Mouse (Mus musculus): ENCODE data around the gene Cpm. TPM values are rescaled to one million over a fixed set of nuclear protein-coding genes. Genes with fewer than 3 reads are reported as not detected.
"Not testable (repeated sequence)": the region's sequence is repeated elsewhere in the genome, so short reads cannot be mapped to it uniquely, and the experiment has no call there.

Cpm gene
- polyA plus RNA-seq, 1 experiment = 0.07 TPM

- Histone ChIP-seq H3K27me3 (ENCODE audit: control insufficient read depth, insufficient read depth, insufficient read length) (peaks cover 19% of the 10 kb centered on the region), H3K4me2 (ENCODE audit: low read depth) (no peak overlapping the region), H3K79me2 (ENCODE audit: control insufficient read depth, insufficient read depth) (no peaks in the 10 kb centered on the region), H3K4me3 (no peak overlapping the region), H3K36me3 (ENCODE audit: control insufficient read depth, insufficient read depth) (no peaks in the 10 kb centered on the region), H3ac (ENCODE audit: control insufficient read depth, insufficient read length) (no peak overlapping the region)
- TF ChIP-seq POLR2AphosphoS2 (IDR thresholded peaks at IDR 0.05; ENCODE audit: insufficient read length, low read depth) (no peak), MYOG (IDR thresholded peaks at IDR 0.05; ENCODE audit: control insufficient read depth in 1 of 3, insufficient read depth in 1 of 3, insufficient read length in 2 of 3, low read depth in 2 of 3) (no peak), USF1 (IDR thresholded peaks at IDR 0.05; ENCODE audit: low read depth) (no peak), REST (IDR thresholded peaks at IDR 0.05; ENCODE audit: insufficient read depth, insufficient read length) (no peak), TCF3 (IDR thresholded peaks at IDR 0.05; ENCODE audit: insufficient read length, low read depth) (no peak), MAX (IDR thresholded peaks at IDR 0.05; ENCODE audit: low read depth) (no peak), E2F4 (IDR thresholded peaks at IDR 0.05; ENCODE audit: insufficient read depth) (no peak), POLR2A (IDR thresholded peaks at IDR 0.05; ENCODE audit: insufficient read length, low read depth) (no peak), MYOD1 (IDR thresholded peaks at IDR 0.05; ENCODE audit: control insufficient read depth in 1 of 3, insufficient read length in 2 of 3, low read depth in 2 of 3) (no peak), TCF12 (IDR thresholded peaks at IDR 0.05; ENCODE audit: insufficient read depth, poor library complexity, severe bottlenecking) (no peak), SRF (IDR thresholded peaks at IDR 0.05; ENCODE audit: control insufficient read depth, insufficient read length, low read depth) (no peak), CEBPB (IDR thresholded peaks at IDR 0.05; ENCODE audit: insufficient read depth, poor library complexity, severe bottlenecking) (no peak)
These were observed 33.7 kb upstream of the Cpm start for GRCm38 (mm10) chr10:117595442-117596164.

DNA sequence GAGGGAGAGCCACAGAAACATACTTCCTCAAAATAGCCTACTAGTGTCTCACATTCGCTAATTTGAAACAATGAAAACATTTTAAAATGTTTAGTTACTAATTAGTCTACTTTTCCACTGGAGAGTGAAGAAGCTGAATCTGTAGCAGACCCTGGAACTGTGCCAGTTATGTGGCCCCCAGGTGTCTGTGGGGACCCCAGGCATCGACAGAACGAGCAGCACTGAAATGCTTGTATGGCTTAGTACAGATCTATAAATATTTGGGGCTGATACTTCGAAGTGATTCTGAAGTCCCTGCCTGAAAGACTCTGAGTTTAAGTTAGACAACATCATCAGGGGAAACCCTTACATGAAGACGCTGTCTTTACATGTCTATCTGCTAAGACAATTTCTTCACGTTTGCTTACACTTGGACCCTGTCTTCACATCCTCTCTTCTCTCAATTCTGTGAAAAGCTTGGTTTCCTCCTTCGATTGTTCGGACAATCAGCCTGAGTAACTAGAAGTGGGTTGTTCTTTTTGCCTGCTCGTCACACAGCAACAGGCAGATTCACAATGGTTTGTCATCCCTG, 33.0 kb upstream of the Cpm start:
- TF ChIP-seq MYOG (IDR thresholded peaks at IDR 0.05; ENCODE audit: control insufficient read depth in 1 of 3, insufficient read depth in 1 of 3, insufficient read length in 2 of 3, low read depth in 2 of 3) (no peak), CEBPB (IDR thresholded peaks at IDR 0.05; ENCODE audit: insufficient read depth, poor library complexity, severe bottlenecking) (no peak), POLR2A (IDR thresholded peaks at IDR 0.05; ENCODE audit: insufficient read length, low read depth) (no peak), E2F4 (IDR thresholded peaks at IDR 0.05; ENCODE audit: insufficient read depth) (no peak), SRF (IDR thresholded peaks at IDR 0.05; ENCODE audit: control insufficient read depth, insufficient read length, low read depth) (no peak), MAX (IDR thresholded peaks at IDR 0.05; ENCODE audit: low read depth) (no peak)
- Histone ChIP-seq H3K27me3 (ENCODE audit: control insufficient read depth, insufficient read depth, insufficient read length) (peaks cover 19% of the 10 kb centered on the region), H3ac (ENCODE audit: control insufficient read depth, insufficient read length) (no peak overlapping the region)

DNA sequence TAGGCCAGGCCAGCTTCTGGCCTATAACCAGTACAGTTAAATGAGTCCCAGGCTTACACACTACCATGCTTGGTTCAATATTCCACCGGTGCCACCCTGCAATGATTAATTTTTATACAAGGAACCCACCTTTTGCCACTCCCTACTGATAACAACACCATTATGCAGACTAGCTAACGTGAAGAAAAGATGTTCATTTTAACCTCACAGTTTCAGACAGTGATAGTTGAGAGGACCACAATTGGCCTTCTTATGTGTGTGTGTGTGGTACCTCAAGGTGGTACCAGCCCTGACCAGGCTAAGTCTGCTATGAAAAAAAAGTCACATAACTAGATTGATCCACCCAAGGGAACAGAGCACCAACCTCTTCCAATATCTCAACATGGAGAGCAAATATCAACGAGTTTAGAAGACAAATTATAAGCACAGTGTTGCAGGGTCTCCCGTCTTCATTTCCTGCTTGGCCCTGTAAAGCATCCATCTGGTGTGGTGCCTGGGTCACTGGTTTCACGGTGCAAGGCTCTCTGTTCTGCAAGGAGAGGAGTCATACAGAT, 32.5 kb upstream of the Cpm start:
- no peaks in the 10 kb centered on the region for H3K36me3 ChIP-seq (ENCODE audit: control insufficient read depth, insufficient read depth)
- H3K27me3 ChIP-seq (ENCODE audit: control insufficient read depth, insufficient read depth, insufficient read length) = peaks cover 19% of the 10 kb centered on the region
- TF ChIP-seq E2F4 (IDR thresholded peaks at IDR 0.05; ENCODE audit: insufficient read depth) (no peak), TCF3 (IDR thresholded peaks at IDR 0.05; ENCODE audit: insufficient read length, low read depth) (no peak), POLR2A (IDR thresholded peaks at IDR 0.05; ENCODE audit: insufficient read length, low read depth) (no peak), POLR2AphosphoS2 (IDR thresholded peaks at IDR 0.05; ENCODE audit: insufficient read length, low read depth) (no peak), REST (IDR thresholded peaks at IDR 0.05; ENCODE audit: insufficient read depth, insufficient read length) (no peak), USF1 (IDR thresholded peaks at IDR 0.05; ENCODE audit: low read depth) (no peak), TCF12 (IDR thresholded peaks at IDR 0.05; ENCODE audit: insufficient read depth, poor library complexity, severe bottlenecking) (no peak), MYOD1 (IDR thresholded peaks at IDR 0.05; ENCODE audit: control insufficient read depth in 1 of 3, insufficient read length in 2 of 3, low read depth in 2 of 3) (no peak), SRF (IDR thresholded peaks at IDR 0.05; ENCODE audit: control insufficient read depth, insufficient read length, low read depth) (no peak), MYOG (IDR thresholded peaks at IDR 0.05; ENCODE audit: control insufficient read depth in 1 of 3, insufficient read depth in 1 of 3, insufficient read length in 2 of 3, low read depth in 2 of 3) (no peak), CEBPB (IDR thresholded peaks at IDR 0.05; ENCODE audit: insufficient read depth, poor library complexity, severe bottlenecking) (no peak), MAX (IDR thresholded peaks at IDR 0.05; ENCODE audit: low read depth) (no peak)
- H3K4me3 ChIP-seq = no peak overlapping the region
- no peak overlapping the region for H3ac ChIP-seq (ENCODE audit: control insufficient read depth, insufficient read length)
- H3K79me2 ChIP-seq (ENCODE audit: control insufficient read depth, insufficient read depth) = no peaks in the 10 kb centered on the region
- H3K4me2 ChIP-seq (ENCODE audit: low read depth) = no peak overlapping the region

More for the DNA sequence above, 33.0 kb upstream of the Cpm start:
- Histone ChIP-seq H3K4me3 (no peak overlapping the region), H3K4me2 (ENCODE audit: low read depth) (no peak overlapping the region), H3K36me3 (ENCODE audit: control insufficient read depth, insufficient read depth) (no peaks in the 10 kb centered on the region), H3K79me2 (ENCODE audit: control insufficient read depth, insufficient read depth) (no peaks in the 10 kb centered on the region)

GRCm38 (mm10) chr10:117597371-117598265, 31.7 kb upstream of the Cpm start:
- not testable (repeated sequence) for H3K4me2 ChIP-seq (ENCODE audit: low read depth); H3ac ChIP-seq (ENCODE audit: control insufficient read depth, insufficient read length)

More at GRCm38 (mm10) chr10:117597371-117598265, 31.7 kb upstream of the Cpm start:
- H3K36me3 ChIP-seq (ENCODE audit: control insufficient read depth, insufficient read depth); H3K4me3 ChIP-seq; H3K79me2 ChIP-seq (ENCODE audit: control insufficient read depth, insufficient read depth): not testable (repeated sequence)
- H3K27me3 ChIP-seq (ENCODE audit: control insufficient read depth, insufficient read depth, insufficient read length) = peaks cover 19% of the 10 kb centered on the region
